Mouse (Mus musculus) embryonic facial prominence, embryonic 14.5 days (tissue): Measurements from ENCODE around the gene Mapkapk3. TPM values are rescaled to one million over a fixed set of nuclear protein-coding genes. Genes with fewer than 3 reads are reported as not detected.
A peak's percentile ranks its signal among the peaks of the same experiment; 100 is the strongest.

Experiments
- ATAC-seq: fragments of 200-750 bp; cut with Nextera tagmentation; 2 replicates; pipeline ENCODE4 v1.8.0; 2017; ENCODE audit warnings: low read depth, moderate number of reproducible peaks, moderate TSS enrichment
- DNase-seq: peaks from one replicate; pipeline ENCODE4 v3.0.0-alpha.2; 2015; ENCODE audit warnings: low spot score
- H3K27ac ChIP-seq: fragments of 300-500 bp; sonication (generic); replicated peaks from 2 replicates; pipeline ENCODE4 v1.5.1; 2014; ENCODE audit warnings: low read depth, mild to moderate bottlenecking, low read length, moderate library complexity
- H3K27me3 ChIP-seq: fragments of 300-500 bp; sonication (generic); replicated peaks from 2 replicates; pipeline ENCODE4 v1.6.1; 2014; ENCODE audit warnings: low read length; ENCODE audit not compliant: control insufficient read depth, insufficient read depth
- H3K36me3 ChIP-seq: fragments of 300-500 bp; sonication (generic); 2 replicates; pipeline ENCODE4 v1.6.1; 2014; ENCODE audit warnings: low read length, mixed read lengths; ENCODE audit not compliant: control insufficient read depth, insufficient read depth
- H3K4me1 ChIP-seq: fragments of 300-500 bp; sonication (generic); 2 replicates; pipeline ENCODE4 v1.6.1; 2014; ENCODE audit warnings: antibody characterized with exemption, low read length; ENCODE audit not compliant: control insufficient read depth, insufficient read depth
- H3K4me2 ChIP-seq: fragments of 300-500 bp; sonication (generic); 2 replicates; pipeline ENCODE4 v1.6.1; 2014; ENCODE audit warnings: low read depth, mild to moderate bottlenecking, low read length, moderate library complexity, mixed read lengths
- H3K4me3 ChIP-seq: fragments of 300-500 bp; sonication (generic); 2 replicates; pipeline ENCODE4 v1.5.1; 2014; ENCODE audit warnings: low read depth, mild to moderate bottlenecking, low read length
- H3K9ac ChIP-seq: fragments of 300-500 bp; sonication (generic); 2 replicates; pipeline ENCODE4 v1.6.1; 2014; ENCODE audit warnings: low read depth, mild to moderate bottlenecking, low read length, moderate library complexity, mixed read lengths
- H3K9me3 ChIP-seq: fragments of 300-500 bp; sonication (generic); 2 replicates; pipeline ENCODE4 v1.6.1; 2016; ENCODE audit warnings: low read length; ENCODE audit not compliant: control insufficient read depth
- WGBS: fragments of 180-500 bp; shearing (Covaris S2); extraction: QIAGEN DNeasy Blood & Tissue Kit; methylation state at CpG from one replicate; pipeline ENCODE4 v1.1.7; 2014; 5-methylcytosine and 5-hydroxymethylcytosine counted together
- microRNA-seq: library from miRNA; unstranded; fragments of <30 nt; microRNA quantifications from one replicate; pipeline ENCODE4, GENCODE M21; 2016; ENCODE audit warnings: borderline number of aligned reads
- polyA plus RNA-seq: library from polyadenylated mRNA; unstranded; fragments of >200 nt; fragmentation: Nextera tagmentation; extraction: Ambion mirVana; gene quantifications from 2 replicates; pipeline ENCODE4 v1.2.1, GENCODE M21; 2014

The Mapkapk3 gene
- polyA plus RNA-seq, 1 experiment from 2014 or later, result 10.1 TPM

- Histone ChIP-seq H3K27ac (no peak overlapping the region), H3K36me3 (no peaks in the 10 kb centered on the region), H3K4me2 (no peak overlapping the region), H3K9ac (no peak overlapping the region), H3K27me3 (peaks cover 84% of the 10 kb centered on the region), H3K9me3 (no peaks in the 10 kb centered on the region), H3K4me1 (0 out of 2 replicates have a peak, but pooled peaks cover 2% of the 10 kb centered on the region), H3K4me3 (no peak overlapping the region)
- DNase-seq, result no peak
- no peak for ATAC-seq
- 60% methylated on average over 5 of the region's 5 CpGs for WGBS
Measured at GRCm38 (mm10) chr9:107236151-107236550, 53.5 kb downstream of the Mapkapk3 start.

- no peak overlapping the region for H3K27ac ChIP-seq
- ATAC-seq (no peak), DNase-seq (no peak)
- H3K4me1 ChIP-seq, result 0 out of 2 replicates have a peak, but pooled peaks cover 3% of the 10 kb centered on the region
- H3K9me3 ChIP-seq, result no peaks in the 10 kb centered on the region
- 49% methylated on average over 5 of the region's 5 CpGs for WGBS
- no peak overlapping the region for H3K4me3 ChIP-seq
- peaks cover 91% of the 10 kb centered on the region for H3K27me3 ChIP-seq
- H3K4me2 ChIP-seq, result no peak overlapping the region
- no peak overlapping the region for H3K9ac ChIP-seq
- no peaks in the 10 kb centered on the region for H3K36me3 ChIP-seq
Measured at GRCm38 (mm10) chr9:107235261-107235660, 54.4 kb downstream of the Mapkapk3 start.

GRCm38 (mm10) chr9:107232140-107232539 is 57.5 kb downstream of the Mapkapk3 start:
- H3K9ac ChIP-seq, result peak overlapping the region; percentile 63
- no peaks in the 10 kb centered on the region for H3K9me3 ChIP-seq
- H3K4me3 ChIP-seq, result peak overlapping the region; percentile 60
- H3K4me1 ChIP-seq, result 0 out of 2 replicates have a peak, but pooled peaks cover 3% of the 10 kb centered on the region
- H3K36me3 ChIP-seq, result no peaks in the 10 kb centered on the region
- no peak overlapping the region for H3K27ac ChIP-seq
- no peak for DNase-seq
- no peak for ATAC-seq
- H3K4me2 ChIP-seq, result peak overlapping the region; percentile 99
- WGBS, result 28% methylated on average over 9 of the region's 9 CpGs
- H3K27me3 ChIP-seq, result peaks cover 93% of the 10 kb centered on the region

GRCm38 (mm10) chr9:107231539-107232139 is 58.0 kb downstream of the Mapkapk3 start, which contains the start of gene Dock3:
Gene Dock3 (minus strand): TSS chr9:107231909.
- Histone ChIP-seq H3K9ac (peak within 1 kb of the TSS; percentile 63), H3K27ac (no peak within 1 kb of the TSS), H3K36me3 (no peaks in the 10 kb centered on the region), H3K27me3 (peaks cover 88% of the 10 kb centered on the region), H3K9me3 (no peaks in the 10 kb centered on the region), H3K4me1 (0 out of 2 replicates have a peak, but pooled peaks cover 3% of the 10 kb centered on the region), H3K4me2 (peak within 1 kb of the TSS; percentile 99), H3K4me3 (peak within 1 kb of the TSS; percentile 60)
- 0% methylated on average over 36 of the region's 87 CpGs for WGBS
- ATAC-seq (peak; percentile 88), DNase-seq (peak; percentile 75)

- Histone ChIP-seq H3K27ac (no peak overlapping the region), H3K9me3 (no peaks in the 10 kb centered on the region), H3K4me3 (peak overlapping the region; percentile 60), H3K36me3 (no peaks in the 10 kb centered on the region), H3K4me1 (0 out of 2 replicates have a peak, but pooled peaks cover 3% of the 10 kb centered on the region), H3K27me3 (peaks cover 86% of the 10 kb centered on the region), H3K4me2 (peak overlapping the region; percentile 99), H3K9ac (peak overlapping the region; percentile 63)
- peak; percentile 81 for ATAC-seq
- DNase-seq, result no peak
- 4% methylated on average over 15 of the region's 50 CpGs for WGBS
Measured at GRCm38 (mm10) chr9:107230991-107231538, 58.6 kb downstream of the Mapkapk3 start.

GRCm38 (mm10) chr9:107224597-107224996 is 65.1 kb downstream of the Mapkapk3 start:
- 80% methylated on average over 1 of the region's 1 CpGs for WGBS

More at GRCm38 (mm10) chr9:107224597-107224996, 65.1 kb downstream of the Mapkapk3 start:
- no peaks in the 10 kb centered on the region for H3K4me1 ChIP-seq
- no peak overlapping the region for H3K9ac ChIP-seq
- H3K4me3 ChIP-seq, result no peak overlapping the region
- ATAC-seq (no peak), DNase-seq (no peak)
- H3K36me3 ChIP-seq, result no peaks in the 10 kb centered on the region
- H3K9me3 ChIP-seq, result no peaks in the 10 kb centered on the region
- no peak overlapping the region for H3K27ac ChIP-seq
- H3K4me2 ChIP-seq, result no peak overlapping the region
- H3K27me3 ChIP-seq, result peaks cover 28% of the 10 kb centered on the region

Small RNA genes within 50 kb of the gene (microRNA-seq; reads per million reads assigned to microRNA genes)
- gene Gm22238, result not detected

Other genes starting within 250 kb of the Mapkapk3 start
- gene Dock3, start 58.0 kb downstream of the Mapkapk3 start, polyA plus RNA-seq, result 1.4 and 1.7 TPM in 2 replicates
- 5.8 and 6.6 TPM in 2 replicates for gene Cish, start 6.1 kb upstream of the Mapkapk3 start, polyA plus RNA-seq
- gene Hemk1, start 48.5 kb upstream of the Mapkapk3 start, polyA plus RNA-seq, result 9.8 and 10.8 TPM in 2 replicates
- gene 6430571L13Rik, start 50.7 kb upstream of the Mapkapk3 start, polyA plus RNA-seq, result 0.96 and 1.2 TPM in 2 replicates
- gene Cacna2d2, start 109.7 kb upstream of the Mapkapk3 start, polyA plus RNA-seq, result 0.88 and 0.93 TPM in 2 replicates
- 53.1 and 56.1 TPM in 2 replicates for gene Tmem115, start 244.1 kb upstream of the Mapkapk3 start, polyA plus RNA-seq